Mouse (Mus musculus): ENCODE measurements around the gene Ccnd2.

The Ccnd2 gene

GRCm38 (mm10) chr6:127152106-127152951 is at the start of gene Ccnd2:
Gene Ccnd2, minus strand, starts transcription at chr6:127152193.
- peak; percentile 54 for DNase-seq (ENCODE audit: low read depth, low spot score)

- DNase-seq (ENCODE audit: low read depth, low spot score): no peak
Observed at GRCm38 (mm10) chr6:127196985-127197384, 45.0 kb upstream of the Ccnd2 start.

- DNase-seq (ENCODE audit: low read depth, low spot score): peak; percentile 16
Observed at GRCm38 (mm10) chr6:127181296-127181695, 29.3 kb upstream of the Ccnd2 start.

GRCm38 (mm10) chr6:127179056-127179759 is 27.2 kb upstream of the Ccnd2 start:
- no peak for DNase-seq (ENCODE audit: low read depth, low spot score)

GRCm38 (mm10) chr6:127177962-127178361 is 26.0 kb upstream of the Ccnd2 start:
- DNase-seq (ENCODE audit: low read depth, low spot score): no peak

GRCm38 (mm10) chr6:127177441-127177840 is 25.4 kb upstream of the Ccnd2 start:
- no peak for DNase-seq (ENCODE audit: low read depth, low spot score)

- DNase-seq (ENCODE audit: low read depth, low spot score): no peak
Observed at GRCm38 (mm10) chr6:127172461-127172860, 20.5 kb upstream of the Ccnd2 start.

- DNase-seq (ENCODE audit: low read depth, low spot score): no peak
Observed at GRCm38 (mm10) chr6:127170734-127171133, 18.7 kb upstream of the Ccnd2 start.

- DNase-seq (ENCODE audit: low read depth, low spot score): no peak
Observed at GRCm38 (mm10) chr6:127165663-127166062, 13.7 kb upstream of the Ccnd2 start.

GRCm38 (mm10) chr6:127162842-127163241 is 10.8 kb upstream of the Ccnd2 start:
- no peak for DNase-seq (ENCODE audit: low read depth, low spot score)

GRCm38 (mm10) chr6:127157321-127157720 is 5.3 kb upstream of the Ccnd2 start:
- DNase-seq (ENCODE audit: low read depth, low spot score): no peak

- peak; percentile 35 for DNase-seq (ENCODE audit: low read depth, low spot score)
Observed at GRCm38 (mm10) chr6:127155468-127155867, 3.5 kb upstream of the Ccnd2 start.

- peak; percentile 71 for DNase-seq (ENCODE audit: low read depth, low spot score)
Observed at GRCm38 (mm10) chr6:127154708-127155268, 2.8 kb upstream of the Ccnd2 start.

- peak; percentile 61 for DNase-seq (ENCODE audit: low read depth, low spot score)
Observed at GRCm38 (mm10) chr6:127153972-127154707, 2.1 kb upstream of the Ccnd2 start.

GRCm38 (mm10) chr6:127153296-127153800 is 1.4 kb upstream of the Ccnd2 start:
- DNase-seq (ENCODE audit: low read depth, low spot score): peak; percentile 42

- DNase-seq (ENCODE audit: low read depth, low spot score): peak; percentile 58
Observed at GRCm38 (mm10) chr6:127151565-127152105, 358 bp downstream of the Ccnd2 start.

- peak; percentile 69 for DNase-seq (ENCODE audit: low read depth, low spot score)
Observed at GRCm38 (mm10) chr6:127150663-127151564, 1.1 kb downstream of the Ccnd2 start.

GRCm38 (mm10) chr6:127149944-127150662 is 1.9 kb downstream of the Ccnd2 start:
- peak; percentile 41 for DNase-seq (ENCODE audit: low read depth, low spot score)

- DNase-seq (ENCODE audit: low read depth, low spot score): peak; percentile 54
Observed at GRCm38 (mm10) chr6:127149303-127149943, 2.6 kb downstream of the Ccnd2 start.

Measured in ZHBTc4 (cell line).